Mouse (Mus musculus): ENCODE data around the gene Gbgt1. TPM values are rescaled to one million over a fixed set of nuclear protein-coding genes. Genes with fewer than 3 reads are reported as not detected.

Gbgt1 gene
- polyA plus RNA-seq, 1 experiment from 2014 or later = 0.56 TPM

- DNase-seq (no peak), ATAC-seq (no peak)
- peak overlapping the region; percentile 40; the same call in 1 of the 2 replicates for H3K4me2 ChIP-seq (ENCODE audit: low read depth, low read length)
- no peak overlapping the region for H3K9ac ChIP-seq (replicated peaks)
- no peaks in the 10 kb centered on the region for H3K27me3 ChIP-seq (ENCODE audit: insufficient read depth, low read length)
- TF ChIP-seq CTCF (IDR thresholded peaks at IDR 0.05; ENCODE audit: low read depth) (no peak), EP300 (IDR thresholded peaks at IDR 0.05; ENCODE audit: low read depth) (no peak)
- no peak overlapping the region for H3K4me3 ChIP-seq (ENCODE audit: low read depth, low read length)
- H3K4me1 ChIP-seq (ENCODE audit: insufficient read depth) = peaks cover 19% of the 10 kb centered on the region
- no peak overlapping the region for H3K27ac ChIP-seq (ENCODE audit: low read depth)
- 58% methylated on average over 8 of the region's 8 CpGs for WGBS (ENCODE audit: insufficient replicate concordance)
- H3K9me3 ChIP-seq (ENCODE audit: low read length) = no peaks in the 10 kb centered on the region
- no peaks in the 10 kb centered on the region for H3K36me3 ChIP-seq (replicated peaks; ENCODE audit: insufficient read depth, low read length)
Observed at GRCm38 (mm10) chr2:28540587-28541227, 44.0 kb downstream of the Gbgt1 start.

GRCm38 (mm10) chr2:28543894-28544293 is 47.2 kb downstream of the Gbgt1 start:
- ATAC-seq (no peak), DNase-seq (no peak)
- no peak overlapping the region for H3K27ac ChIP-seq (ENCODE audit: low read depth)
- H3K4me3 ChIP-seq (ENCODE audit: low read depth, low read length) = no peak overlapping the region
- peaks cover 21% of the 10 kb centered on the region for H3K4me1 ChIP-seq (ENCODE audit: insufficient read depth)
- no peak overlapping the region for H3K9ac ChIP-seq (replicated peaks)
- H3K9me3 ChIP-seq (ENCODE audit: low read length) = no peaks in the 10 kb centered on the region
- H3K27me3 ChIP-seq (ENCODE audit: insufficient read depth, low read length) = no peaks in the 10 kb centered on the region
- H3K36me3 ChIP-seq (replicated peaks; ENCODE audit: insufficient read depth, low read length) = no peaks in the 10 kb centered on the region
- no peak overlapping the region for H3K4me2 ChIP-seq (ENCODE audit: low read depth, low read length)
- WGBS (ENCODE audit: insufficient replicate concordance) = 89% methylated on average over 8 of the region's 8 CpGs
- TF ChIP-seq EP300 (IDR thresholded peaks at IDR 0.05; ENCODE audit: low read depth) (no peak), CTCF (IDR thresholded peaks at IDR 0.05; ENCODE audit: low read depth) (no peak)

GRCm38 (mm10) chr2:28545976-28546375 is 49.3 kb downstream of the Gbgt1 start:
- Histone ChIP-seq H3K27me3 (ENCODE audit: insufficient read depth, low read length) (no peaks in the 10 kb centered on the region), H3K9ac (replicated peaks) (no peak overlapping the region), H3K36me3 (replicated peaks; ENCODE audit: insufficient read depth, low read length) (no peaks in the 10 kb centered on the region; the same call in 1 of the 2 replicates), H3K4me3 (ENCODE audit: low read depth, low read length) (no peak overlapping the region), H3K27ac (ENCODE audit: low read depth) (no peak overlapping the region), H3K4me2 (ENCODE audit: low read depth, low read length) (no peak overlapping the region), H3K4me1 (ENCODE audit: insufficient read depth) (0 out of 2 replicates have a peak, but pooled peaks cover 3% of the 10 kb centered on the region), H3K9me3 (ENCODE audit: low read length) (no peaks in the 10 kb centered on the region)
- DNase-seq = no peak
- TF ChIP-seq EP300 (IDR thresholded peaks at IDR 0.05; ENCODE audit: low read depth) (no peak), CTCF (IDR thresholded peaks at IDR 0.05; ENCODE audit: low read depth) (no peak)
- no peak for ATAC-seq

DNA sequence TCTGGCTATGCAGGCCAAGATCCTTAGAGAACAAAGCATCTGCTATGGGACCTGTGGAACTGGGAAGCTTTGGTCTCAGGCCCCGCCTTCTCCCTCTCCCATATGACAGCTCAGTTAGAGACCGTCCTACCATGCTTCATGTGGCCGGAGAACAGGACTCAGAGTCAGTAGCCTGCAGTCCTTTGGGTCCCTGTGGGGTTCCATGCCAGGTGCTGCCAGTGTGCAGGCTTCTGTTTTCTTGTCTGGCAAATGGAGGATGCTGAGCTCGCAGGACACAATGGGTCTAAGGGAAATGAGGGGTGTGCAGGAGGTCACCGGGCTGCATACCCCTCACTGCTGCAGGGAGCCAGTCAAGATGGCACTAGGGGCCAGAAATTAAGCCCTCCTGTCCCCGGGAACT is 49.9 kb downstream of the Gbgt1 start:
- H3K4me3 ChIP-seq (ENCODE audit: low read depth, low read length) = no peak overlapping the region
- no peak overlapping the region for H3K4me2 ChIP-seq (ENCODE audit: low read depth, low read length)
- 0 out of 2 replicates have a peak, but pooled peaks cover 3% of the 10 kb centered on the region for H3K4me1 ChIP-seq (ENCODE audit: insufficient read depth)
- H3K9me3 ChIP-seq (ENCODE audit: low read length) = no peaks in the 10 kb centered on the region
- DNase-seq = no peak
- no peak for TF ChIP-seq EP300 (IDR thresholded peaks at IDR 0.05; ENCODE audit: low read depth)
- TF ChIP-seq CTCF (IDR thresholded peaks at IDR 0.05; ENCODE audit: low read depth) = no peak
- no peak overlapping the region for H3K27ac ChIP-seq (ENCODE audit: low read depth)
- H3K36me3 ChIP-seq (replicated peaks; ENCODE audit: insufficient read depth, low read length) = no peaks in the 10 kb centered on the region; the same call in 1 of the 2 replicates
- H3K27me3 ChIP-seq (ENCODE audit: insufficient read depth, low read length) = no peaks in the 10 kb centered on the region
- no peak for ATAC-seq
- 66% methylated on average over 6 of the region's 6 CpGs for WGBS (ENCODE audit: insufficient replicate concordance)
- H3K9ac ChIP-seq (replicated peaks) = no peak overlapping the region

- TF ChIP-seq CTCF (IDR thresholded peaks at IDR 0.05; ENCODE audit: low read depth) (peak; percentile 99), EP300 (IDR thresholded peaks at IDR 0.05; ENCODE audit: low read depth) (no peak)
- Histone ChIP-seq H3K9ac (replicated peaks) (no peak overlapping the region), H3K4me3 (ENCODE audit: low read depth, low read length) (no peak overlapping the region), H3K27ac (ENCODE audit: low read depth) (no peak overlapping the region), H3K4me2 (ENCODE audit: low read depth, low read length) (no peak overlapping the region), H3K36me3 (replicated peaks; ENCODE audit: insufficient read depth, low read length) (no peaks in the 10 kb centered on the region; the same call in 1 of the 2 replicates), H3K4me1 (ENCODE audit: insufficient read depth) (0 out of 2 replicates have a peak, but pooled peaks cover 3% of the 10 kb centered on the region), H3K9me3 (ENCODE audit: low read length) (no peaks in the 10 kb centered on the region), H3K27me3 (ENCODE audit: insufficient read depth, low read length) (no peaks in the 10 kb centered on the region)
- peak; percentile 75 for ATAC-seq
- WGBS (ENCODE audit: insufficient replicate concordance) = 44% methylated on average over 11 of the region's 11 CpGs
- DNase-seq = peak; percentile 89
Observed at GRCm38 (mm10) chr2:28547237-28548172, 50.8 kb downstream of the Gbgt1 start.

- H3K27ac ChIP-seq (ENCODE audit: low read depth) = no peak overlapping the region
- ATAC-seq (no peak), DNase-seq (no peak)
- H3K9me3 ChIP-seq (ENCODE audit: low read length) = no peaks in the 10 kb centered on the region
- 83% methylated on average over 13 of the region's 13 CpGs for WGBS (ENCODE audit: insufficient replicate concordance)
- TF ChIP-seq EP300 (IDR thresholded peaks at IDR 0.05; ENCODE audit: low read depth) (no peak), CTCF (IDR thresholded peaks at IDR 0.05; ENCODE audit: low read depth) (no peak)
- H3K36me3 ChIP-seq (replicated peaks; ENCODE audit: insufficient read depth, low read length) = no peaks in the 10 kb centered on the region; the same call in 1 of the 2 replicates
- H3K27me3 ChIP-seq (ENCODE audit: insufficient read depth, low read length) = no peaks in the 10 kb centered on the region
- H3K9ac ChIP-seq (replicated peaks) = no peak overlapping the region
- 0 out of 2 replicates have a peak, but pooled peaks cover 3% of the 10 kb centered on the region for H3K4me1 ChIP-seq (ENCODE audit: insufficient read depth)
- H3K4me2 ChIP-seq (ENCODE audit: low read depth, low read length) = no peak overlapping the region
- H3K4me3 ChIP-seq (ENCODE audit: low read depth, low read length) = no peak overlapping the region
Observed at GRCm38 (mm10) chr2:28549157-28549556, 52.5 kb downstream of the Gbgt1 start.

All from liver, postnatal 0 days (tissue).